Mouse (Mus musculus) brain, adult 2 months (tissue): Measurements from ENCODE around the gene Crebrf.

ENCODE experiments used
- DNase-seq: peaks from one replicate; pipeline ENCODE4 v3.0.0; 2011; ENCODE audit warnings: low read depth, low spot score

The Crebrf gene

DNA sequence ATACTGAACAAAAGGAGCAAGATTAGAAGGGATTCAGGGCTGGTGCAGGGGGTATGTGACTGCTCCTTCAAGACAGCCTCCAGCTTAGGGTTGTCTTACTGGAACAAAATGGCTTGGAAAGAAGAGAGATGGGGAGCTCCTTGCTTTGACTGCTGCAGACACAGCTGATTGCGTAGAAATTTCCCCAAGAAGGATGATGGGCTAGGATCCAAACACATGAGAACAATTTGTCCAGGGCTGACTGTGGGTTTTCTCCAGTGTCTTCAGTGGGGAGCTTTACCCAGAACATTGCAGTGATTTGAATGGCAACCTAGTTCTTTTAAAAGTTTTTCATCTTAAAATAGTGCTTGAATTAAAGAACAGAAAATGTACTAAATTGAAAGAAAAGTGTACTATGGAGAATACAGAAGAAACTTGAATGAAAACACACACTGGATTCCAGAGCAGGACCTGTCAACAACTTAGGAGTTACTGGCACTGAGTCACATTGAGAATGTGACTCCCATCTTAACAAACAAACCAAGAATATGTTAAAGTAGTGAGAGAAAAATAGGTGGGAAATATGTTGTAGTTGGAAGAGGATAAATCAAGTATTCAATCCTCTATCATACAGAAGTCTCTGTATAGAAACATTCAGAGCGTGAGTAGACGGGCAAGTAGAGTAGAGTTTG lies 63.1 kb downstream of the Crebrf start:
- DNase-seq: no peak

DNA sequence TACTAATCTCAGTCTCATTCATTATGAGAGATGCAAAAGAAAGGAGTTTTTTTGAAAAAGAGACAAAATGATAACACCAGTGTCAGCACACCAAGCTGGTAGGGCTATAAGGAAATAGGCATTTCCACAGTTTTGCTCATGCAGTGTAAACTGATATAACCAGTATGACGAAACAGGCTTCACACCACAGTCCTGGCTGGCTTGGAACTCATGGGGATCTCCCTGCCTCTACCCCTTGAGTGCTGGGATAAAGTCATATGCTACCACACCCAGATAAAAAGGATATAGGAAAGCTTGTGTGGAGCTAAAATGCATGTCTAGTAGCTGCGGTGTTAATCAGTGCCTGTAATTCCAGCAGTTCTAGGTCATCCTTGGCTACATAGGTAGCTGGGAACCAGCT lies 64.0 kb downstream of the Crebrf start:
- DNase-seq: no peak

DNA sequence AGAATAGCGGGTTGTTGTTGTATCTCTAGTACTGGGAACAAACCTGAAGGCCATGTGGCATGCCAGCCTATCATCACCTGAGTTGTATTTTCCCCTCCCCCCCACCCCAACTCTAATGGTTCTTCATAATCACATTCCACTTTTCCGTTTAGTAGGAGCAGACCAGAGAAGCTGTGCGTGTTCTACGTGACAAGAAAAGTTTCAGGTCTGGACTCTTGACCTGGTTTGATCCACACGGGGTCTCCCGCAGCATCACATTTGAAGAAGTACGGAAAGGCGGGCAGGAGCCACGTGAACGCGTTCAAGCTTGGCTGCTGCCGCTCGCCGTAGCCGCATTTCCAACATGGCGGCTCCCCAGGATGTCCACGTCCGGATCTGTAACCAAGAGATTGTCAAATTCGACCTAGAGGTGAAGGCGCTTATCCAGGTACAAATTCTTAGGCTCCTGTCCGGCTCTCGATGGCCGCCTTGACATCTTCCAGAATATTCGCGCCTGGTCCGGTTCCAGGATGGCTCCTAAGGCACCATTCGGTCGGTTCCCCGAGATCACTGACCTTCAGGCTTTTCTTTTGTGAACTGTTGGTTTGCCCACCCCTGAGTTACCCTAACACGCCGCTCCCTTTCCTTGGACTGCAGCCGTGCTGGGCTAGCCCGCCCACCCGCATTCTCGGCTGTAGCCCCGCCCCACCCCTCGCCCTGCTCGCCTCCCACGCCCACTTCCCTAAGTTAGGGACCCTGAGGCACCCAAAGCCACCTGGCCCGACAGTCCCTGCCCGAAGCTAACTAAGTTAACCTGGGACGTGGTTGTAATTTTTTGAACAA lies 65.5 kb downstream of the Crebrf start, which contains the start of gene Bnip1:
Gene Bnip1 (plus strand): TSS at position 317 of the 822 bp plus-strand sequence.
- DNase-seq: peak; percentile 92

DNA sequence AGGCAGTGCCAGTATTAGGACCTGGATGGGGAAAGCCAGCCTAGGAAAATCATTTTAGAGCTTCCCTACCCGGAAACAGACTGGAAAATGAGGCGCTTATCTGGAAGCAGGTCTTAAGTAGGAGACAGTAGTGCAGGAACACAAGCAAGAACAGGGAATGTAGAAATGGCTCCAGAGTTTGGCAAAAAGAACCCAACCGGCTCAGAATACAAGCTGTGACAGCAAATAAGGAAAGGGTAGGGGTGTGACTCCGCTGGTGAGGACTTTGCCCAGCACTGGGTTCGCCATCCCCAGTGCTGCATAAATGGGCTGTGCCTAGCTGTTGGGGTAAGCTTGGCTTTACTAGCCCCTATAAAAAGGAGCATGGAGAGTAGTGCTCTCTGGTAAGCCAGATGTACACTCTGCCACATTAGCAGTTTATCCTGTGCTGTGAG lies 66.2 kb downstream of the Crebrf start:
- DNase-seq: no peak

DNA sequence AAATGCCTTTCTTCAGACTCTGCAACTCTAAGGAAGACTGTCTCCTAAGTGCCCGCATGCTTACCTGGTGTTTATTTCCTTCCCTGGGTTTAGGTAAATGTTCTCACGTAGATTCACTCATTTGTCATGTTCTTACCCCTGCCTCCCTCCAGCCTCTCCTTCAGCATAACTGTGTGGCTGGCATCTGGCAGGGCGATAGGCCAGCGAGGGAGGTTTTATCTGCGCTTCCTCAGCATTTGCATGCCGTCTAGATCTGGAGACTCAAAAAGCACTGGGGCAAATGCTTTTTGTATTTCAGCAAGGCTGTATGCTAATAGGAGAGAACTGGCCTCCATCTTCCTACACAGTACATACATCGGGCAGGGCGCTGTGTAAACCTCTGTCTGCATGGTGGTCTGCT lies 69.1 kb downstream of the Crebrf start:
- no peak for DNase-seq

DNA sequence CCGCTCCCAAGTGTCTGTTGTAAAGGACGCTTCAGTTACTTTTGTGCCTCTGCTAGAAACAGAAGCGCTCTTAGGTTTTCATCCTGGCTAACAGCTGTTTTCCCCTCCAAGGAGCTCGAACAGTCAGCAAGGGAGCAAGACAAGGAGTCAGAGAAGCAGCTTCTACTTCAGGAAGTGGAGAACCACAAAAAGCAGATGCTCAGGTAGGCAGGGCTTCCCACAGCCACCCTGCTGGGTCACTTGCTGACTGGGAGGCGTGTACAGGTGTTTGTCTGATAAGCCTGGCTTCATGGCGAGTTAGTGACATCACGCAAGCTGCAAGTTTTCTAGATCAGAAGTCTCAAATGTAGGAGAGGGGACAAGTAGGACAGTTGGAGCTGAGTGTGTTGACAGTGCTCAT lies 71.1 kb downstream of the Crebrf start:
- DNase-seq: no peak

DNA sequence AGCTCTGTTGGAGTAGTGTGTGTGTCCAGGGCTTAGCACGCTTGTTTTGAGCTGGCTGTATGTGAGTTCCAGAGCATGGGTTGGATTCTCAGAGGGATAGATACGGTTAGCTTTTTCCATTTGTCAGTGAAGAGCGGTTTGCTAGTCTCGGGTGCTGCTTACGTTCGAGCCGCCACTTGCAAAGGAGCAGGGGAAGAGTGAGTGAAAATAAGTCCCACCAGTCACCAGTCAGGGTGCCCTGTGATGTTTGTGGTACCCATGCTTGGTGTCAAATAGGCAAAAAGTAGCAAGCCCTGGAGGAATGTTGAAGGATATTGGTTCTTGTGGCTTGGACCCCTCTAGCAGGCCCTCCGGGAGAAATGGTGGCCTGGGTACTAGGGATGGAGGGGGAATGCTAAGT lies 73.5 kb downstream of the Crebrf start:
- no peak for DNase-seq

DNA sequence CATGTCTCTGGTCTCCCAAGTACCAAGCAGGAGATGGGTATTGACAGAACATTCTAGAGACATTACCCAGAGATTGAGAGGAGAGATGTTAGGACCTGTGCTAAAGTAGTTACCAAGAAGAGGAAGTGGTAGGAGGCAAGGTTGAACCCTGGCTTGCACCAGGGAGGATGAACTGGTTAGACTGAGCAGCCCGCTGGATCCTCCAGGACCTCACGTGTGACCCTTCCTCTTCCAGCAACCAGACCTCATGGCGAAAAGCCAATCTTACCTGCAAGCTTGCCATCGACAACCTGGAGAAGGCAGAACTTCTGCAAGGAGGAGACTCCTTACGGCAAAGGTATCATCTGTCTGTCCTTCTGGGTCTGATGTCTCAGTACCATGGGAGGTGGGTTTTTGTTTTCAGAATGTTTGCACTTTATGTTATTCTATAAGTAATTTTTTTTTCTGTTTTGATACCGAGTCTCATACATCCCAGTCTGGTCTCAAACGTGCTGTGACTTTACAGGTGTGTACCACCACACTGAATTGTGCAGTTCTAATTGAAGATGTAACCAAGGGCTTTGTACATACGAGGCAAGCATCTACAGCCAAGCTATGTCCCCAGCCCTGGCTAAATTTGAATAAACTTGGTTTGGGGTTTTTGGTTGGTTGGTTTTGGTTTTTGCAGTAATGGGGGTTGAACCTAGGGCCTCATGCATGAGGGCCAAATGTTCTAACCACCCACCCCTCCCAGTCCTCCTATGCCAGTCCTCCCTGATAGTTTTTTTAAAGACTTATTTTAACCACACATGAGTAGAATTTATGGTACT lies 74.2 kb downstream of the Crebrf start:
- DNase-seq: no peak

DNA sequence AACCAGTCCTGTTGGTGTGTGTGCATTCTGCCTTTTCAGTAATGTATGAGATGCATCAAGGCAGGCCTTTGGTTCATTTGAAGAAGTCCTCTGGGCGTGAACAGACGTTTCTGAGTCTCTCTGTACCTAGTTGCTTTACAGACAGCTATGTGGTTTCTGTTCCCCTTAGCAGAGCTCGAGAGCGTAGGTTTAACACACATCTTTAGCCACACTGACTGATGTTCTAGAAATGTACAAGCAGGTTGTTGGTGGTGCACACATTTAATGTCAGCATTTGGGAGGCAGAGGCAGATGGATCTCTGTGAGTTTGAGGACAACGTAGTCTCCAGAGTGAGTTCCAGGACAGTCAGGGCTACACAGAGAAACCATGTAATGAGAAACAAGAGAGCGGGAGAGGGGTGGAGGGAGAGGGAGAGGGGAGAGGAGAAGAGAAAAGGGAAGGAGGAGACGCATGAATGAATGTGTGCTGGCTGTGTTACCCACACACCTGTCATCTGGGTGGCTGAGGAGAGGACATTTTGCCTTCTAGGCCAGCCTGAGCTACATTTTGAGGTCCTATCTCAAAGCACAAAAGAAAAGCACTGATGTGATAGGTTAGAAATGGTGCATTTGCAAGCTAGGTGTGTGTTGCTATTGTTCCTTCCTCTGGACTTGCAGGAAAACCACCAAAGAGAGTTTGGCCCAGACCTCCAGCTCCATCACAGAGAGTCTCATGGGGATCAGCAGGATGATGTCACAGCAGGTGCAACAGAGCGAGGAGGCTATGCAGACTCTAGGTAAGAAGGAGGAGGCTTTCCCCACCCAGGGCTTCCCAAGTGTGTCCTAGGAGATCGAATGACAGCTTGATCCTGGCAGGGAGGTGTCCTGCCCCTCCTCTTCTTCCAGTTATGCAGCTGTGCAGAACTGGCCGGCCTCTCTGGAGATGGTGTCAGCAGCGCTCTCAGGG lies 75.1 kb downstream of the Crebrf start:
- DNase-seq: no peak

DNA sequence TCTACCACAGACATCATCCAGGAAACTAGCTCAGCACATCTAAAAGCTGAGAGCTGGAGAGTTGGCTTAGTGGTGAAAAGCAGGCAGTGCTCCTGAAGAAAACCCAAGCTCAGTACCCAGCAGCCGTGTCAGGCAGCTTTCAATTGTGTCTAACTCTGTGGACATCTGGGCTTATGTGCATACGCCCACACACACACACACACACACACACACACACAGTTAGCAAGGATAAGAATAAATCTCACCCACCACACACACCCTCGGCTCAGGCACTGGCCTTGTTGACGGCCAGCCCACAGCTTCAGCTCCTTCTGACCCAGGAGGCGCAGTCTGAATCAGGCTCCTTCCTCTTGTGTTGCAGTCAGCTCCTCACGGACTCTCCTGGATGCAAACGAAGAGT lies 76.1 kb downstream of the Crebrf start:
- DNase-seq: peak; percentile 76

DNA sequence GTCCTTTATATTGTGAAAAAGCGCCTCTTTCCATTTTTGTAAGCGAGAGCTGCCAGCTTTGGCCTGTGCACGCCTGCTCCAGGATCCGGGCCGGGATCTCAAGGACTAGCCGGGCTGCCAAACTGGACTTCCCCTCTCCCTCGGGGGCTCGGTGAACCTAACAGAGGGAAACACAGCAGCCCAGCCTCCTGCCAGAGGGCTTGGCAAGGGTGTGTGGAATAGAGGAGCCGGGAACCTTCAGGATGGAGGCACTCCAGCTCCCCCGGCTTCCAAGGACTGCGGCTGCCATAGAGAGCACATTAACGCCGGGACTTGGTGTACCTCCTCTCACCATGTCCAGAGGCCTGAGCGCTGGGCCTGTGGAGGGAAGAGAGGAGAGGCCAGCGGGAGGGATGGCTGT lies 76.6 kb downstream of the Crebrf start:
- no peak for DNase-seq

DNA sequence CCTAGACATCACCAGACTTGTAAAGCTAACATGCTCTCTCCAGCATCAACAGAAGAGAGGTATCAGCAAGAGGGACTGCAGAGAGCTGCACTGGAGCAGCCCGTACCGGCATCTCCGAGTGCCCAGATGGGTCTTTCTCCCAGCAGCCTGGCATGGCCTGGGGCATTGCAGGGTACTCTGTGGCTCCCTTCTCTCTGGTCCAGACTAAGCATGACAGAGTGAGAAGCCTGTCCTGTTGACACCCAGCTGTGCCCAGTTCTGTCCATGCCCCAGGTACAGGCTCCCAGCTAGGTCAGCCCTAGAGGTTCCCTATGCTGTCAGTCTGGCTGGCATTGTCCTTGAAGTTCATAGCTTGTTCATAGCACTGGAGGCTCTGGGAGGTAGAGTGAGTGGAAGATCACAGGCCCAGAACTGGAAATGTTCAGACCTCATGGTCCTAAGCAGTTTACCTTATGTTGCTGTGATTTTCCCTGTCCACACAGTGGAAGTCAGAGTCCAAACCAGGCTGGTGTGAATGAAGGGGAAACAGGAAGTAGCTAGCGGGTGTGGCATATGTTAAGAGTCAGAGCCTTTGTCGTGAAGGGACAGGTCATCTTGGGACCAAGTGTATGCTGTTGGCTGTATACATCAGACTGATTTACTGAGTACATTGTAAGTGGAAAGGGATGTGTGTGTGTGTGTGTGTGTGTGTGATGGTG lies 77.8 kb downstream of the Crebrf start:
- no peak for DNase-seq

DNA sequence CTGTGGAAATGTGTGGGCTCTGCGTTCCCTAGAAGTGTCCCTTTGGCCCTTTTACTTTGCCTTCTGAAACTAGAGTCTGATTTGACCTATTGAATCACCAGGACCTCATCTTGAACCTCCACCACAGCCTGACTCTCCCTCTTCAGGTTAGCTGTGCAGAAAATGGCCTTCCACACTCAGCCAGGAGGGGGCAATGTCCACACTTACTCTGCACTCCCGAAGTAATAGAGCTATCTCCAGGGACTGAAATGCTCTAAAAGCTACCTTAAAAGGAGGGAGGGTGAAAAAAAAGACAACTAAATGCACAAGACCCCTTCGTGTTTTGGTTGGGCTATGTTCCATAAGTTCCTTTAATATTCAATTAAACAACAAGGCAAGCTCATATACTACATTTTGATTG lies 79.3 kb downstream of the Crebrf start:
- DNase-seq: peak; percentile 78

DNA sequence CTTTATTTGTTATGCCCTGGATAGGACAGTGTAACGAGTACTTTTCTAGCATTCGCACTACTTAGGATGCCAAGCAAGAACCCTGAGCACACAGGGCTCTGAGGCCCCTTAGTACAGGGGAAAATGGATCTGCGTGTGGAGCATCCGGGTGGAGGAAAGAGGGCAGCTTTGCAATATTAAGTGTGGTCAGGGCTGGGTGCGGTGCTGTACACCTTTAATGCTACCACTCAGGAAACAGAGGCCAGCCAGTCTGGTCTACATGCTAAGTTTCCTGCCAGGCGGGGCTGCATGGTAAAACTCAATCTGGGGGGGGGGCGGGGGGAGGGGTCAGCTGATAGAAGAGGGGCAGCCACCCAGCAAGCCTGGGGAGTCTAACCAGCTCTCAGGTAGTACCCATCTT lies 79.9 kb downstream of the Crebrf start:
- DNase-seq: no peak

DNA sequence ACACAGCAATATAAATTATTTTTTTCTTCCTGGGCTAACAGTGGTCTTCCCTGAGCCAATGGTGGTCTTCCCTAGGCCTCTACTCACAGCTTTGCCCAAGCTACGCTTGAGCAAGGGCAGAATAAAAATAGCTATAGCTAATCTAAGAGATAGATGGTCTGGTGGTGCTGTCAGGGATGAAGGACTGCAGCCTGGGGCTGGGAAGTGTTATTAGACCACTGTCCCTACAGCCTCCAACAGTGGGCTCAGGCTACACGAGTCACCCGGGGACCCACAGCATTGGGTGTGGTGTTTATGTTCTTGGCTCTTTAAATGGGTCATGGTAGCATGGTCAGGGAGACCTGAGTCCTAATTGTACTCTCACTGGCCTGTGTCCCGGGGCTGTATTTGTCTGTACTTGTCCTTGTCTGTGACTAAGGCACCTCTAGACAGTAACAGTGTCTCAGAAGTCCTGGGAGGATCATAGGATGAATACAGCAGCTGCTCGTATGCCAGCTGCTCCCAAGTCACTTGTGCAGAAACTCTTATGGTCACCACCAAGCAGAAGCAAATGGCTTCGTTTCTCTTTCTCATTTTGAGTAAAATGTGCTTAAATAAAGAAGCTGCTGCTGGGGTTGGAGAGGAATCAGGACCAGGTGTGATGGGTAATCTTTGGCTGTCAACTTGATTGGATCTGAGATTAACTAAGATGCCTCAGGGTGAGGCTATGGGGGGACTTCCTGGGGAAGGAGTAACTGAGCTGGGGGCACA lies 82.1 kb downstream of the Crebrf start:
- no peak for DNase-seq

DNA sequence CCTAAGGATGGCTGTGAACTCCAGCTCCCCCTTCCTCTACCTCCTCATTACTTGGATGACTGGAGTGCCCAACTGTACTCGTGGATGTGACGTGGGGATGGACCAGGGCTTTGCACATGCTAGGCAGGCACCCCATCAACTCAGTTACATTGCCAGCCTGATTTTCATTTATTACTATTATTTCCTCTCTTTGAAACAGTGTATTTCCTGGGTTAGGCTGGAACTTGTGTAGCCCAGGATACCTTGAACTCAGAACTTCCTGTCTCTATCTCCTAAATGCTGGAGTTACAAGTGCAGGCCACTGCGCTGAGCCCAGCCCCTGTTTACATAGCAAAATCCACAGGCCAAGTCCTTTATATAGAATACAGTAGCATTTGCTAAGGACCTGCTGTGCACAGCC lies 87.4 kb downstream of the Crebrf start:
- no peak for DNase-seq

DNA sequence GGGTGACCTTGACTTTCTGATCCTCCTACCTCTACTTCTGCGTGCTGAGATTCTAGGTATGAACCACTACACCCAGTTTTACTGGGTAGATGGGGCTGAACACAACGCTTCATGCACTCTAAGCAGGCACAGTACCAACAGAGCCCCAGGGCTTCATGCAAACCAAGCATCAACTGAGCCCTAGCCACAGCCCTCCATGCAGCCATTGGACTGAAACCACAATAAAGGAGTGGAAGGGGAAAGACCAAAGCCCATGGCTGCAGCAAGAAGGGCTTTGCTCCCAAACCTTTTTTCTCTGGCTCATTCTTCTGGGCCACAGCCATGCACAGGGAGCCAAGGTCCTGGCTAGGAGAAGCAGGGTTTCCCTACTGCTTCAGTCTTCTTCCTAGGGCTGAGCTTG lies 97.2 kb downstream of the Crebrf start:
- no peak for DNase-seq

DNA sequence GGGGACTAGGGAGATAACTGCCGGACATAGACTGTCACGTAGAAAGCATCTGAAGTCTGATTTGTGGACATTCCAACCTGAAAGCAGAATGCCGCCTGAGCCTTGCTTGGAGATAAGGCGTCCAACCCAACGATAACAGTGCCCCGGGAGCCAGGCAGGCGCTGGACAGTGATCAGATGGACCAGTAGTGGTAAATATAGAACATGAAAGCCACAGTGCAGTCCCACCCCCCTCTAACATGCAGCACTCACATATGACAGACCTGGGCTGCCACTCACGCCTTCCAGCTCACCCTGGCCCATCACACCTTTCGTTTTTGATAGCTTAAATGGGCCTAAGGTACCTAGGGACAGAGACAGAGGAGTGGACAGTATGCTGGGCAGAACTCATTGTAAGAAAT lies 98.0 kb downstream of the Crebrf start:
- DNase-seq: no peak

DNA sequence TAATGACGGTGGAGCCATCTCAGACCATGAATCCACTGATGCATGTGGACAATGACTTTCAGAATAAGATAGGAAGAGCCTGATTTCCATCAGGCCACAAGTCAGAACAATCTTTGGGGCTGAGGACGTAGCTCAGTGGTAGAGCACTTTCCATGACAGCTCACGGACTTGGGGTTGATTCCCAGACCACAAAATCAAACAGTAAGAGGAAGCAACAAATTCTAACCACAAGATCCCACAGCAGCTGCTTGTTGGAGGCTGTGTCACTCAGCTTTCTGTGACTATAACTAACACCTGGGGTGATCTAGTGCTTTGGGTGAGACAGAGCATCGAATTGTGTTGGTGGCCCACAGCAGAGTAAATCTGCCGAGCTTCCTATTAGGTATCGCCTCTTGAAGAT lies 101.4 kb downstream of the Crebrf start:
- DNase-seq: no peak

DNA sequence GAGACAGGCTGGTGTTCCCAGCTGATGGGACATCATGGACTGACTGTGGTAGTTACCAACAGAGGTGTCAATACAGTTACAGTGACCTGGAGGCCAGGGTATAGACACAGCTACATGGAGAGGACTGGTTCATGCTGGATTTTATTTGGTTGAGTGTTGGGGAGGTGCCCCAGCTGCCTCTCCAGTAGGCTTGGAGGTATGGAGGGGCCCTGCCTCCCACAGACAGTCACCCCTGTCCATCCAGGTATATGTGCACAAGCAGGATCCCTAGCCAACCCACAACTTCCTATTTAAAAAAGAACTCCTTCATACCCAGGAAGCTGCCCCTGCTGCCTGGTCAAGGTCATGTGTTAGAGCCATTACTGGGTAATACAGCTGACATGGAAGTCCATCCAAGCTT lies 102.3 kb downstream of the Crebrf start:
- no peak for DNase-seq
